Mouse (Mus musculus) lung, postnatal 10 days (tissue): ENCODE data around the gene Vps9d1.
"Not testable (repeated sequence)": the region's sequence is repeated elsewhere in the genome, so short reads cannot be mapped to it uniquely, and the experiment has no call there.

Source experiments
- DNase-seq: peaks from one replicate; pipeline ENCODE4 v3.0.0; 2021

The Vps9d1 gene

DNA sequence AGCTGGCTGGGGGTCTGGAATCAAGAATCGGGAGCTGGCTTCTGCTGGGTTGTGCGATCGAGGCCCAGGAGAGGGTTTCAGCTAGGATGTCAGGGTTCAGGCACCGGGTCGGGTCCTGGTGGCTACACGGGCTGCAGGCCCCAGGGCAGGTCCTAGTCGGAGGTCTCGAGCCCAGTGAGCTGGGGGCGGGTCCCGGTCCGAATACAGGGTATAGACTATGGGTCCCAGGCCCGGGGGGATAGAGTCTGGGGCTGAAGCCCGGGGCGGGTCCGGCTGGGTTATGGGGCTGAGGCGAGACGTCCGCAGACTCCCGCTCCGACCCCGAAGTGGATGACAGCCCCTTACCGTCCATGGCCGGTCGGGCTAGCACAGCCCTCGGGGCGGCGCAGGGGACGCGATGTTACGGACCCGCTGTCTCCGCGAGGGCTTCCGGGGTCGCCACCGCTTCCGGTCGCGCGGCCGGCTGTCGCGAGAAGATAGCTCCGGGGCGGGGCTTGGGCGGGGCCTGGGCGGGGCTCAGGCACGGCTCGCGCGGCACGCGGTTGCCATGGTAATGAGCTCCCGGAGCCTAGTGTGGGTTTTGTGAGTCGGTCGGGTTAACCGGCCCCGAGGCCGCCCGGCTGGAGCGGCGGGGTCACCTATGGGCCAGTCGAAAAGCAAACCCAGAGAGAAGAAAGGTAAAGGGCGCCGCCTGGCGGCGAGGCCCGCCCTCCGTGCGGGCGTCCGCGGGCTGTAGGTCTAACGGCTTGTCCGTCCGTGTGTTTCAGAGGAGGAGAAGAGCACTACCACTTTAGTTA is 41.6 kb downstream of the Vps9d1 start, which contains the start of the genes Chmp1a and Spata33:
Gene Chmp1a (minus strand): TSS at position 443 of the 797 bp plus-strand sequence.
Gene Spata33 (plus strand): TSS at position 512 of the 797 bp plus-strand sequence.
- DNase-seq = peak; percentile 92

DNA sequence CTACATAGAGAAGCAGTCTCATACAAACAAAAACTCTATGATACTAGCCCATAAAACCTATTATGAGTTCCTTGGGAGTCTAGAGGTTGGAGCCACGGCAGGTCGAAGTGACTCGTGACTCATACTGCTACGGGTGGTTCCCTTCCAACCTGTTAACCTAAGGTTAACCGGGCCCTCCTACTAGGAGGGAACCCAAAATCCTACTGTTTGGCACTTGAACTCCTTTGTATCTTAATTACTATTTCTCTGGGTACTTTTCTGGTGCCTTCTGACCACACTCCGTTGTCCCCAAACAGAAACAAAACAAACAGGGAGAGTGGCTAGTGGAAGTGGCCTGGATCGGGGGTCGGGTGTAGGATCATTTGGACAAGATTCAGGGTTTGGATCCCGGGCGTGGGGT is 42.3 kb downstream of the Vps9d1 start:
- DNase-seq = no peak

DNA sequence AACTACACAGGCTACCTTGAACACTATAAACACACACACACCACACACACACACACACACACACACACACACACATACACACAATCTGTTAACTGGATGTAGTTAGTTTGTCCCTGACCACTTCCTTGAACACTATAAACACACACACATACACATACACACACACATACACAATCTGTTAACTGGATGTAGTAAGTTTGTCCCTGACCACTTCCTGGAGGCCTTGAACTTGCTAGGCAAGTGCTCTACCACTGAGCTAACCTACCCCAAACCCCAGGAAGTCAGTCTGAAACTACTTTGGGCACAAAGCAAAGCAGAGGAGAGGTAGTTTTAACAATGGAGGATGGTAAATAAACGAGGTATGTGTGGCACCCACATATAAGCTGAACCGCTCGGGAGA is 50.6 kb downstream of the Vps9d1 start:
- DNase-seq = no peak

DNA sequence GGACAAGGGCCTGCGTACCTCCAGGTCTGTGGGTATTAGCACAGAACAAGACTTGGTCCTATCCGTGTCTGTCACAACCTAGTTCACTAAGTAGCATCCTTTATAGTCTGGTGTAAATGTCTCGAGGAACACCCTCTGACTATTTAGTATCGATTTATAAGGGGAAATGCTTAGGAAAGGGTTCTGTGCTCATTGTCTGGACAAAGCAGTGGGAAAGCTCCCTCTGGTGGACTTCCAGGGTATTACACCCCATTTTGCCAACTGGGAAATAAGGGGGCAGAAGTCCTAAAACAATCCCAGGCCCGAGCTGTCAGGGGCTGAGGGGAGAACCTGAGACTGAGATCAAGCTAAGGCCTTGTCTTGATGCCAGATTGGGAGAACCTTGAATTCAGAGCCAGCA is 51.9 kb downstream of the Vps9d1 start:
- peak; percentile 85 for DNase-seq

DNA sequence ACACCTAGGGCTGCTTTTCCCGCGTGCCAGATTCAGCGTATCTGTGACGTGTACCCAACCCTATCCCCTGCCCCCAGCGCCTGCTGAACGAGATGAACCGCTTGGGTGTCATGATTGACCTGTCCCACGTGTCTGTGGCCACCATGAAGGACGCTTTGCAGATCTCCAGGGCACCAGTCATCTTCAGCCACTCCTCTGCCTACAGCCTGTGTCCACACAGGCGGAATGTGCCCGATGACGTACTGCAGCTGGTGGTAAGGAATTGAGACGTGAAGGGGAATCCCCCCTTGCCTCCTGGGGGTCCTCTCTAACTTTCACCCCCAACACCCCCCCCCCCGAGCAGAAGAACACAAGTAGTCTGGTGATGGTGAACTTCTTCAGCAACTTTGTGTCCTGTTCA is 54.3 kb downstream of the Vps9d1 start:
- peak; percentile 26 for DNase-seq

DNA sequence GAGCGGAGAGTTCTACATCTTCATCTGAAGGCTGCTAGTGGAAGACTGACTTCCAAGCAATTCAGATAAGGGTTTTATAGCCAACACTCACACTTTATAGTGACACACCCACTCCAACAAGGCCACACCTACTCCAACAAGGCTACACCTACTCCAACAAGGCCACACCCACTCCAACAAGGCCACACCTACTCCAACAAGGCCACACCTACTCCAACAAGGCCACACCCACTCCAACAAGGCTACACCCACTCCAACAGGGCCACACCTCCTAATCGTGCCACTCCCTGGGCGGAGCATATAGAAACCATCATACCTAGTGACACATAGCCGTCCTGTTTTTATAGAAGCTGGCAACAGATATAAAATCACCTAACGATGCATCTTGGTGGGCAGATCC is 57.1 kb downstream of the Vps9d1 start:
- not testable (repeated sequence) for DNase-seq

DNA sequence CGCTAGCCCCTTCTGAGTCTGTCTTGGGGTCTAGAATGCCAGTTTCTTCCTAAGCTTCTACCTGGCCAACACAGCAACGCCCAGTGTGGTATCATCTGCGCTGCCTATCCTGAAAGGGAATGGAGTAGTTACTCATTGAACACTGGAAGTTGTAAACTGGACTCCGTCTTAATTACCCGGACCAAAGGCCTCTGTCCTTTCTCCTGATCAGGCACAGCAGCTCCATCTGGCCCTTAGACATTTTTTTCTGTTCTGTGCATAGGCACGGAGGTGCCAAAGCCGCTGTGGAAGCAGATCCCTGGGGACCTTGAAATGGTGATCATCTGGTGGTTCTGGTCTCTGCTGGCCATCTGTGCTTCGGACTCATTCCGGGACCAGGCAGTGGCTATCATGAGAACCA is 60.4 kb downstream of the Vps9d1 start:
- no peak for DNase-seq
